Mouse (Mus musculus): ENCODE data around the gene Nrl.

Nrl gene

DNA sequence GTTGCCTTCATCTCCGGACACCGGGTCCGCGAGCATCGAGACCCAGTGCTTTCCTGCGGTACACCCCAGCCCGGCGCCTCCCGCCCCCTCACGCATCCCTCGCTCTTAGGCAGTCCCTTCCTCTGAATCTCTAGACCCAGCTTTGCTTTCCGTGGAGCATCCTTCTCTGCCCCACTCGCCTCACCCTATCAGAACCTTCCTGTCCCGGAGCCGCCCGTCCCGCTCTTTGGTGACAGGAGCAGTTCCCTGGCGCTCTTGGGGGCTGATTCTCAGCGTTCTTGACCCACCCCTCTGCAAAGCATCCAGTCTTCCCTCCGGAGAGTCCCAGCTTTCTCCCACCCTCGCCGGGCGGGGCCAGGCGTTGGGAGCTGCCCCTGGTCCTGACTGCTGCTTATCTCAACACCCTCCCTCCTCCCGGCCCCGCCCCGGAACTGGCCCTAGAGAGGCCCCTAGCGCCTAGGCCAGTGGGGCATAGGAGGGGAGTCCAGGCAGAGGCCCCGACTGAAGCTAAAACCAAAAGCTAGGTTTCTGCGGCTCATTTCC, 33.4 kb downstream of the Nrl start:
- in situ Hi-C loops (cut with MboI; ENCODE audit: unreplicated experiment in 2 of 2) = loop anchor here (10.0 kb wide), 3 partner anchors 63 to 263 kb away; partner anchors contain the start of genes Cideb (in 1 of the 2) and Emc9 (in 1 of the 2)

- in situ Hi-C loops (cut with MboI; ENCODE audit: unreplicated experiment in 2 of 2) = loop anchor here (10.0 kb wide), 3 partner anchors 64 to 264 kb away; partner anchors contain the start of genes Cideb (in 1 of the 2) and Emc9 (in 1 of the 2)
Observed at GRCm38 (mm10) chr14:55490361-55491201, 34.2 kb downstream of the Nrl start, which contains the start of gene Carmil3. TSS of gene Carmil3 (plus strand) at chr14:55490651.

- in situ Hi-C loops (cut with MboI; ENCODE audit: unreplicated experiment in 2 of 2) = no loop called here
Observed at GRCm38 (mm10) chr14:55486836-55487235, 37.9 kb downstream of the Nrl start.

- in situ Hi-C loops (cut with MboI; ENCODE audit: unreplicated experiment in 2 of 2) = no loop called here
Observed at GRCm38 (mm10) chr14:55484430-55485085, 40.2 kb downstream of the Nrl start.

- in situ Hi-C loops (cut with MboI; ENCODE audit: unreplicated experiment in 2 of 2) = no loop called here
Observed at GRCm38 (mm10) chr14:55479629-55480028, 45.2 kb downstream of the Nrl start.

DNA sequence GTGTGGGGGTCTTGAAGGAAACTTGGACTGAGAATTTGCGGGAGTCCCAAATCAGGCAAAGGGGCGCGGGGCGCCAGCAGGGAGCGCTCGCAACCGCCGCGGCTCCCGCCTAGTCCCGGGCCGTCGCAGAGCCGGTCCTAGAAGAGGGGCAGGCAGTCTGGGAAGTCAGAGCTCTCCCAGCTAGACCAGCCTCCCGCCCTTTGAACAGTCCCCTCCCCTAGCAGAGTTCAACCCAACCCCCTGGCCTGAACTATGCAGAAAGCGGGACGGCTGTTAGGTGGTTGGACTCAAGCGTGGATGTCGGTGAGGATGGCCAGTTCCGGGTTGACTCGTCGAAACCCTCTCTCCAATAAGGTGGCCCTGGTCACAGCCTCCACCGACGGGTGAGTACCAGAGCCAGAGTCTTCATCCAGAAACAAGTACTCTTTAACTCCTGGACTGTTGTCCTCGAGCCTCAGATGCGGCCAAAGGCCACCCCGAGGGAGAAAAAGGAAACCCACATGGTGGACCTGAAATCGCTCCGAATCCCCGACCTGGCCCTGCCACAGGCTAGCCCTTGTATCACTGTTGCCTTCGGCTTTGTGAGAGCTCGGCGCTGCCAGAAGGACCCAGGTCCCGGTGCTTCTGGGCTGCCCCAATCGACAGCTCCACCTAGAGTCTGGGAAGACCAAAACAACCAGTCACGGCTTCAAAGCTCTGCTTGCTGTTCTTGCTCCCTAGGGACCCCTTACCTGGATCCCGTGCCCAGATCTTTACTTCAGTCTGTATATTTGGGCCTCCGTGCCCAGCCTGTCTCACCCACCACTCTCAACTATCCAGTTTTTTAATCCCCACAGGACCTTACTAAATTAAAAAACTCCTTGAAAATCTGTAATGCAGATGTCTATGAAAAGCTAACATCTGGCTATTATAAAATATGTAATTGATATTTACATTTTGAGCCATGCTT, 45.9 kb downstream of the Nrl start, which contains the start of gene Dhrs4:
Gene Dhrs4, plus strand, starts transcription at position 108 of the 949 bp plus-strand sequence.
- in situ Hi-C loops (cut with MboI; ENCODE audit: unreplicated experiment in 2 of 2) = no loop called here

DNA sequence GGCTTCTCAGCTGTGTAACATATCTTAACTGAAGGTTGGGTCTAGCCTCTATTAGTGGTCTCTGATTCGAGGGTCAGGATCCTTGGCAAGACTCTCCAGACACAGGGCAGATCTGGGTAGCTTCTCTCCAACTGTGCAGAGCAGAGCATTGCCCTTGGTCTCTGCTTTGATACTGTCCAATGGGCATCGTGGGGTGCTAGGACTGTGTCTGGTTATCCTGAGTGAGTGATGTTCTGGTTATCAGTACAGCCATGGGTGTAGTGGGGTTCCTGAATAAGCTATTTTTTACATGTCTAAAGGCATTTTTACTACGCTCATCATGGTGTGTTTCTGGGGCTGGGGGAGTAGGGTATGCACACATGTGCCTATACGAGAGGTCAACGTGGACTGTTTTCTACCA, 47.0 kb downstream of the Nrl start:
- in situ Hi-C loops (cut with MboI; ENCODE audit: unreplicated experiment in 2 of 2) = no loop called here

GRCm38 (mm10) chr14:55477421-55477820, 47.4 kb downstream of the Nrl start:
- in situ Hi-C loops (cut with MboI; ENCODE audit: unreplicated experiment in 2 of 2) = no loop called here

GRCm38 (mm10) chr14:55475654-55476053, 49.1 kb downstream of the Nrl start:
- in situ Hi-C loops (cut with MboI; ENCODE audit: unreplicated experiment in 2 of 2) = no loop called here

DNA sequence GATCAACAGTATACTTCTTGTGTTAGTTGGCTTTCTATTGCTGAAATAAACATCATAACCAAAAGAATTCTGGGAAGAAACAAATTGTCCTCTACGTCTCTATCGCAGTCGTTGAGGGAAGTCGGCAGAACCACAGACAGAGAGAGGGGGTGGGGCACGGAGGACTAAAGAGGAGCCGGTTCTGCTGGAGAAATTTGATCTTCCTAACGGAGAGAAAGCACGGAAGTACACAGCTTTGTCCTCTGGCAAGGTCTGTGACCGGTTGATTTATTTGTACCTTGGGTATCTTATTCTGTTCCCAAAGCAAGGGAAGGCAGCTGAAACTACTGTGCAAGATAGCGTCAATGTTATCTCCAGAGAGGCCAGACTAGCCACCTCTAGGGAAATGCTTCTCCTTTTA, 54.0 kb downstream of the Nrl start:
- in situ Hi-C loops (cut with MboI; ENCODE audit: unreplicated experiment in 2 of 2) = loop anchor here in 1 of 2 experiments (25.0 kb wide), 2 partner anchors 309 to 441 kb away; partner anchors contain the start of gene Sdr39u1

DNA sequence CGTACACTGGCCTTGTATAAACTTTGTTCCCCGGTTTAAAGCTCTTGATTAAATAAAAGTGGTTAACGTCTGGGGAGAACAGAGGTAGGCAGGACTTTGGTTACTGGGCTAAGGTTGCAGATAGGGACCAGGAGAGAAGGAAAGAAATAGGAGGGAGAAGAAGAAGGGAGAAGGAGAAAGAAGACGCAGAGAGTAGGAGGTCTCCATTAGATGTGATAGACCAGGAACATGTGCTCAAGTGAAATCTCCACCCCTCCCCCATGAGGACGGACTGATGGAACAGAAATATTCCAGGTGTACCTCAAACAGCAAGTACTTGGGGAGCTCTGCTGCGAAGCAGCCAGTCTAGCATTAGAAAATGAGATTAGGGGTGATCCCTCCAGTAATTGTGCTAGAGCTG, 55.0 kb downstream of the Nrl start:
- in situ Hi-C loops (cut with MboI; ENCODE audit: unreplicated experiment in 2 of 2) = loop anchor here in 1 of 2 experiments (25.0 kb wide), 2 partner anchors 308 to 442 kb away; partner anchors contain the start of gene Sdr39u1

DNA sequence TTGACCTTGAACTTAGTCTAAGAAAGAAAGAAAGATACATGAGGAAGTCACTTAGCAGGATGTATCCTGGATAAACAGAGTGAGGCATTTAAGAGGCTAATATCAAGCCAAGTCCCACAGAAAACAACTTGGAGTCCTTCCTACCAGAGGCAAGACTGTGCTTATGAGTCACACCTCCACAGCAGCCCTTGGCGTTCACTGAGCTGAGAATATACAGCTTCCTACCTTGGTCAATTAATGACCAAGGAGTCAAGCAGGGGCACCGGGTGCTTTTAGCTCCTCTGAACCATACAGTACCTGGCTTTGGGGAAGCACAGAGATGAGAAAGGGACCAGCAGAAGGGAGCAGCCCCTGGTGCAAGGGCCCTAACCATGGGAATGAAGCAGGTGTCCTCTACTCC, 55.7 kb downstream of the Nrl start:
- in situ Hi-C loops (cut with MboI; ENCODE audit: unreplicated experiment in 2 of 2) = loop anchor here in 1 of 2 experiments (25.0 kb wide), 2 partner anchors 307 to 443 kb away; partner anchors contain the start of gene Sdr39u1

Measured in v-Abl transformed pro-B cells (cell line).